Mouse (Mus musculus) CD4-positive, CD25-positive, alpha-beta regulatory T cell (primary cell): ENCODE results near the gene Slc4a10. TPM values are rescaled to one million over a fixed set of nuclear protein-coding genes. Genes with fewer than 3 reads are reported as not detected.

Experiments used
- polyA plus RNA-seq: library from polyadenylated mRNA; unstranded; fragments of 100-300 nt; shearing (Covaris generic); gene quantifications from one replicate; pipeline ENCODE4 v1.2.1, GENCODE M21; 2017

Slc4a10 gene
- polyA plus RNA-seq = 0.75 TPM

GRCm38 (mm10) chr2:62046421-62046845, at the start of gene Slc4a10:
TSS of gene Slc4a10 (plus strand) at chr2:62046462.

Other genes starting within 250 kb of the Slc4a10 start
- gene Tbr1, start 243.5 kb upstream of the Slc4a10 start, polyA plus RNA-seq = not detected